Mouse (Mus musculus): ENCODE data around the gene Zfpl1. TPM values are rescaled to one million over a fixed set of nuclear protein-coding genes. Genes with fewer than 3 reads are reported as not detected.

Gene Zfpl1
- polyA plus RNA-seq, 1 experiment from 2014 or later, result 75.1 TPM

- 88% methylated on average over 4 of the region's 4 CpGs for WGBS
- Histone ChIP-seq H3K4me3 (replicated peaks; ENCODE audit: low read length) (no peak overlapping the region), H3K9ac (no peak overlapping the region), H3K27me3 (ENCODE audit: control insufficient read depth, insufficient read depth, low read length) (no peaks in the 10 kb centered on the region), H3K36me3 (replicated peaks; ENCODE audit: control insufficient read depth, insufficient read depth) (no peaks in the 10 kb centered on the region), H3K4me2 (replicated peaks) (no peak overlapping the region), H3K27ac (no peak overlapping the region), H3K4me1 (replicated peaks; ENCODE audit: control insufficient read depth, insufficient read depth, low read length) (no peaks in the 10 kb centered on the region), H3K9me3 (ENCODE audit: control insufficient read depth, low read length) (no peaks in the 10 kb centered on the region)
- DNase-seq (ENCODE audit: low spot score) (no peak), ATAC-seq (ENCODE audit: low FRiP score) (no peak)
These were observed 19.7 kb upstream of the Zfpl1 start for GRCm38 (mm10) chr19:6104476-6104875.

- Histone ChIP-seq H3K9me3 (ENCODE audit: control insufficient read depth, low read length) (no peaks in the 10 kb centered on the region), H3K27ac (no peak overlapping the region), H3K9ac (no peak overlapping the region), H3K27me3 (ENCODE audit: control insufficient read depth, insufficient read depth, low read length) (no peaks in the 10 kb centered on the region), H3K4me3 (replicated peaks; ENCODE audit: low read length) (no peak overlapping the region), H3K4me1 (replicated peaks; ENCODE audit: control insufficient read depth, insufficient read depth, low read length) (no peaks in the 10 kb centered on the region), H3K4me2 (replicated peaks) (no peak overlapping the region), H3K36me3 (replicated peaks; ENCODE audit: control insufficient read depth, insufficient read depth) (no peaks in the 10 kb centered on the region)
- WGBS, result 81% methylated on average over 6 of the region's 6 CpGs
- ATAC-seq (ENCODE audit: low FRiP score), result no peak
- no peak for DNase-seq (ENCODE audit: low spot score)
These were observed 17.6 kb upstream of the Zfpl1 start for GRCm38 (mm10) chr19:6102169-6102853.

DNA sequence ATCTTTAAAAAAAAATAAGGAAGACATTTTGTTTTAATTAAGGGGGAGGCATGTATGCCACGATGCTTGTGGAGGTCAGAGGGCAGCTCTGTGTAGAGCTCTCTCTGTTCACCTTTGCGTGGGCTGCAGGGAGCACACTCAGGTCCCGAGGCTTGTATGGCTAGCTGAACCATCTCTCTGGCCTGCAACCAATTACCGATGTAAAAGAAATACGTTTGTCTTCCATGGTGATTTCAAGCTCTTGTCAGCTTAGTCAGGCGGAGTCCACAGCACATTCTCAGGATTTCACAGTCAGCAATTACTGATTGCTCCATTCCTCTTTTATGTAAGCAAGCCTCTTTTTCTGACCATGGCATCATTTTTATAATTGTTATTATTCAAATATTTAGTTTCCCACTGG is 16.4 kb upstream of the Zfpl1 start:
- ATAC-seq (ENCODE audit: low FRiP score), result no peak
- no peak overlapping the region for H3K27ac ChIP-seq
- WGBS, result 50% methylated on average over 6 of the region's 6 CpGs

GRCm38 (mm10) chr19:6097847-6098246 is 13.1 kb upstream of the Zfpl1 start:
- 86% methylated on average over 3 of the region's 3 CpGs for WGBS
- Histone ChIP-seq H3K4me1 (replicated peaks; ENCODE audit: control insufficient read depth, insufficient read depth, low read length) (no peaks in the 10 kb centered on the region), H3K36me3 (replicated peaks; ENCODE audit: control insufficient read depth, insufficient read depth) (no peaks in the 10 kb centered on the region), H3K9me3 (ENCODE audit: control insufficient read depth, low read length) (no peaks in the 10 kb centered on the region), H3K4me2 (replicated peaks) (no peak overlapping the region), H3K27ac (no peak overlapping the region), H3K4me3 (replicated peaks; ENCODE audit: low read length) (no peak overlapping the region), H3K9ac (no peak overlapping the region), H3K27me3 (ENCODE audit: control insufficient read depth, insufficient read depth, low read length) (no peaks in the 10 kb centered on the region)
- DNase-seq (ENCODE audit: low spot score), result no peak
- ATAC-seq (ENCODE audit: low FRiP score), result no peak

More for the DNA sequence above, 16.4 kb upstream of the Zfpl1 start:
- H3K4me3 ChIP-seq (replicated peaks; ENCODE audit: low read length), result no peak overlapping the region
- H3K9ac ChIP-seq, result no peak overlapping the region
- H3K9me3 ChIP-seq (ENCODE audit: control insufficient read depth, low read length), result no peaks in the 10 kb centered on the region
- no peaks in the 10 kb centered on the region for H3K27me3 ChIP-seq (ENCODE audit: control insufficient read depth, insufficient read depth, low read length)
- no peaks in the 10 kb centered on the region for H3K4me1 ChIP-seq (replicated peaks; ENCODE audit: control insufficient read depth, insufficient read depth, low read length)
- H3K4me2 ChIP-seq (replicated peaks), result no peak overlapping the region
- no peak for DNase-seq (ENCODE audit: low spot score)
- H3K36me3 ChIP-seq (replicated peaks; ENCODE audit: control insufficient read depth, insufficient read depth), result no peaks in the 10 kb centered on the region

GRCm38 (mm10) chr19:6094119-6094518 is 9.4 kb upstream of the Zfpl1 start, which contains the start of gene AC131692.1:
Gene AC131692.1, plus strand, starts transcription at chr19:6094419.
- Histone ChIP-seq H3K27me3 (ENCODE audit: control insufficient read depth, insufficient read depth, low read length) (no peaks in the 10 kb centered on the region), H3K27ac (no peak within 1 kb of the TSS), H3K9ac (no peak within 1 kb of the TSS), H3K36me3 (replicated peaks; ENCODE audit: control insufficient read depth, insufficient read depth) (peaks cover 7% of the 10 kb centered on the region; the same call in 1 of the 2 replicates), H3K9me3 (ENCODE audit: control insufficient read depth, low read length) (no peaks in the 10 kb centered on the region), H3K4me1 (replicated peaks; ENCODE audit: control insufficient read depth, insufficient read depth, low read length) (no peaks in the 10 kb centered on the region), H3K4me3 (replicated peaks; ENCODE audit: low read length) (no peak within 1 kb of the TSS), H3K4me2 (replicated peaks) (no peak within 1 kb of the TSS)
- no peak for DNase-seq (ENCODE audit: low spot score)
- 91% methylated on average over 7 of the region's 7 CpGs for WGBS
- no peak for ATAC-seq (ENCODE audit: low FRiP score)

DNA sequence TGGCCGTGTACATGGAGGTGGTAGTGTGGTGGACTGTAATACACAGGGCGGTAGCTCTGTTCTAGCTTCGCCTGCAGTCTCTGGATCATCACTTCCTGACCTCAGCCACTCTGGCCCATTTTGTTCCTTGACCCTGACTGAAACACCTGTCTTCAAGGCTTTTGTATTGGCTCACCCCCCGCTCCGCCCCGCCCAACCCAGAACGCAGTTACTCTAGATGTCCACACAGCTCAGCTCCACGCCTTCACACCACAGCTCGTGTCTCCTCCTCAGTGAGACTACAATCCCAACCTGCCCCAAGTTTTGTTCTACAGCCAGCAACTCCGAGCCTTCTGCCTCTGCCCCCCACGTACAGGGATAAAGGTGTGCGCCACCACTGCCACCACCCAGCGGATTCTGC is 4.1 kb upstream of the Zfpl1 start:
- WGBS, result 96% methylated on average over 13 of the region's 13 CpGs
- H3K4me1 ChIP-seq (replicated peaks; ENCODE audit: control insufficient read depth, insufficient read depth, low read length), result peaks cover 9% of the 10 kb centered on the region
- H3K27me3 ChIP-seq (ENCODE audit: control insufficient read depth, insufficient read depth, low read length), result no peaks in the 10 kb centered on the region
- ATAC-seq (ENCODE audit: low FRiP score) (no peak), DNase-seq (ENCODE audit: low spot score) (no peak)
- no peak overlapping the region for H3K9ac ChIP-seq
- H3K4me2 ChIP-seq (replicated peaks), result no peak overlapping the region
- H3K27ac ChIP-seq, result no peak overlapping the region
- H3K4me3 ChIP-seq (replicated peaks; ENCODE audit: low read length), result no peak overlapping the region
- H3K9me3 ChIP-seq (ENCODE audit: control insufficient read depth, low read length), result no peaks in the 10 kb centered on the region
- peaks cover 7% of the 10 kb centered on the region; the same call in 1 of the 2 replicates for H3K36me3 ChIP-seq (replicated peaks; ENCODE audit: control insufficient read depth, insufficient read depth)

- peak overlapping the region; percentile 47 for H3K4me3 ChIP-seq (replicated peaks; ENCODE audit: low read length)
- H3K36me3 ChIP-seq (replicated peaks; ENCODE audit: control insufficient read depth, insufficient read depth), result peaks cover 25% of the 10 kb centered on the region
- no peaks in the 10 kb centered on the region for H3K27me3 ChIP-seq (ENCODE audit: control insufficient read depth, insufficient read depth, low read length)
- peak overlapping the region; percentile 92 for H3K4me2 ChIP-seq (replicated peaks)
- peaks cover 14% of the 10 kb centered on the region for H3K4me1 ChIP-seq (replicated peaks; ENCODE audit: control insufficient read depth, insufficient read depth, low read length)
- H3K9ac ChIP-seq, result no peak overlapping the region; the same call in 1 of the 2 replicates
- DNase-seq (ENCODE audit: low spot score), result peak; percentile 62
- ATAC-seq (ENCODE audit: low FRiP score), result peak; percentile 71
- no peak overlapping the region for H3K27ac ChIP-seq
- WGBS, result 0% methylated on average over 17 of the region's 17 CpGs
- no peaks in the 10 kb centered on the region for H3K9me3 ChIP-seq (ENCODE audit: control insufficient read depth, low read length)
These were observed 692 bp upstream of the Zfpl1 start for GRCm38 (mm10) chr19:6085417-6085879.

GRCm38 (mm10) chr19:6082156-6082555 is 2.6 kb downstream of the Zfpl1 start, which contains the start of gene Gm28374:
Gene Gm28374, minus strand, starts transcription at chr19:6082256.
- H3K36me3 ChIP-seq (replicated peaks; ENCODE audit: control insufficient read depth, insufficient read depth), result peaks cover 37% of the 10 kb centered on the region
- H3K9ac ChIP-seq, result no peak within 1 kb of the TSS
- ATAC-seq (ENCODE audit: low FRiP score) (no peak), DNase-seq (ENCODE audit: low spot score) (no peak)
- H3K27me3 ChIP-seq (ENCODE audit: control insufficient read depth, insufficient read depth, low read length), result no peaks in the 10 kb centered on the region
- H3K4me1 ChIP-seq (replicated peaks; ENCODE audit: control insufficient read depth, insufficient read depth, low read length), result peaks cover 14% of the 10 kb centered on the region
- H3K9me3 ChIP-seq (ENCODE audit: control insufficient read depth, low read length), result no peaks in the 10 kb centered on the region
- H3K4me3 ChIP-seq (replicated peaks; ENCODE audit: low read length), result no peak within 1 kb of the TSS
- no peak within 1 kb of the TSS for H3K27ac ChIP-seq
- 91% methylated on average over 9 of the region's 9 CpGs for WGBS
- no peak within 1 kb of the TSS for H3K4me2 ChIP-seq (replicated peaks)

DNA sequence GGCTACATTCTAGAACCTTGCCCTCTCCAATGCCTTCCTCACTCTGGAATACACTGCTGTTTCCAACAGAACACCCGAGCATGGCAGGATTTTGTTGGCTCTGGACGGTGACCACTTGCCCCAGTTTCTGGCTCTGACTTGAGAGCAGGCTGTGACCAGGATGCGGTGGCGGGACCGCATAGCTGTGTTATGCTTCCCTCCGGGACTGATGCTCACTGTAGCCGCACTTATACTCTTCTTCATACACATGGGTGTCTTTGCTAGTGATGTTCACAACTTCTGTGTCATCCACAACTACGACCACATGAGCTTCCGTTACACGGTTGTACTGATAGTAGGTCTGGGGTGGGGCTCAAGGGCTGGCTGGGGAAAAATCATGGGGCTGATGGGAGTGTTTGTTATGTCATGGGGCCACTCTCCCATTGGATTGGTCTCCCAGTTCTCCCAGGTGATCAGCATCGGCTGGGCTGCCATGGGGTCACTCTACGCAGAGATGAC is 4.7 kb downstream of the Zfpl1 start, which contains the start of gene Tmem262:
Gene Tmem262 (plus strand): TSS at position 51 of the 498 bp plus-strand sequence.
- H3K4me3 ChIP-seq (replicated peaks; ENCODE audit: low read length), result no peak within 1 kb of the TSS
- H3K27me3 ChIP-seq (ENCODE audit: control insufficient read depth, insufficient read depth, low read length), result no peaks in the 10 kb centered on the region
- H3K9ac ChIP-seq, result no peak within 1 kb of the TSS
- H3K4me2 ChIP-seq (replicated peaks), result no peak within 1 kb of the TSS
- H3K9me3 ChIP-seq (ENCODE audit: control insufficient read depth, low read length), result no peaks in the 10 kb centered on the region
- H3K4me1 ChIP-seq (replicated peaks; ENCODE audit: control insufficient read depth, insufficient read depth, low read length), result peaks cover 19% of the 10 kb centered on the region
- ATAC-seq (ENCODE audit: low FRiP score) (no peak), DNase-seq (ENCODE audit: low spot score) (no peak)
- H3K27ac ChIP-seq, result no peak within 1 kb of the TSS
- WGBS, result 97% methylated on average over 12 of the region's 12 CpGs
- H3K36me3 ChIP-seq (replicated peaks; ENCODE audit: control insufficient read depth, insufficient read depth), result peaks cover 42% of the 10 kb centered on the region

Measured in hindbrain, embryonic 14.5 days (tissue).